Mouse (Mus musculus) cortical plate, adult 2 months (tissue): ENCODE data around the gene Tmem132e.

Source experiments
- CTCF ChIP-seq: fragments of 200-500 bp; IDR thresholded peaks from 2 replicates; pipeline ENCODE4 v1.5.1; 2011; ENCODE audit warnings: mild to moderate bottlenecking, control low read depth, low read length; ENCODE audit not compliant: insufficient read depth; ENCODE audit errors: extremely low read depth
- POLR2A ChIP-seq: fragments of 200-500 bp; IDR thresholded peaks from 2 replicates; pipeline ENCODE4 v1.6.1; 2011; ENCODE audit warnings: mild to moderate bottlenecking, low read length, control low read depth; ENCODE audit not compliant: insufficient read depth; ENCODE audit errors: extremely low read depth

DNA sequence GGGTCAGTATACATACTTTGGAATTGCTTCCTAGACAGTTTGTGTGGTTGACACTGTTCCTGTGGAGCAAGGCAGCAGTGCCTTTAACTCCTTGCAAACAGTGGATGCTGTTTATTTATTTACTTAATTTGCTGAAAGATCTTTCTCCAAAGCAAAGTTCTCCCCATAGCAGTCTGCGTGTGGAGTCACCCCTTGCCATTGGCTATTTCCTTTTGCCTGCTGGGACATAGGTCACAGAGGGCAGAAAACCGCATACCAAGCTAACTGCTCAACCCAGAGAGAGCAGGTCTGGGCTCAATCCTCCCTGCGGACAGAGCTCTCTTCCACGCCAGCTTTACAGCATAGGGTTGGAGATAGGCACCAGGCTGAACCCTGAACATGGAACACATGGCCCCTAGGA, 34.8 kb downstream of the Tmem132e start:
- TF ChIP-seq CTCF (no peak), POLR2A (no peak)
